Mouse (Mus musculus) hindbrain, embryonic 10.5 days (tissue): ENCODE data around the gene Abca12. TPM values are rescaled to one million over a fixed set of nuclear protein-coding genes. Genes with fewer than 3 reads are reported as not detected.
A peak's percentile ranks its signal among the peaks of the same experiment; 100 is the strongest.

ENCODE experiments used
- DNase-seq: peaks from one replicate; pipeline ENCODE4 v3.0.0-alpha.2; 2017; ENCODE audit warnings: low spot score
- H3K27ac ChIP-seq: fragments of 300-500 bp; sonication (generic); 2 replicates; pipeline ENCODE4 v1.5.1; 2016; ENCODE audit warnings: mild to moderate bottlenecking, moderate library complexity
- H3K27me3 ChIP-seq: fragments of 300-500 bp; sonication (generic); 2 replicates; pipeline ENCODE4 v1.6.1; 2016; ENCODE audit warnings: mild to moderate bottlenecking; ENCODE audit not compliant: poor library complexity, insufficient read depth, severe bottlenecking
- H3K36me3 ChIP-seq: fragments of 300-500 bp; sonication (generic); 2 replicates; pipeline ENCODE4 v1.6.1; 2016; ENCODE audit warnings: mild to moderate bottlenecking, moderate library complexity
- H3K4me1 ChIP-seq: fragments of 300-500 bp; sonication (generic); replicated peaks from 2 replicates; pipeline ENCODE4 v1.6.1; 2016; ENCODE audit warnings: mild to moderate bottlenecking
- H3K4me3 ChIP-seq: fragments of 300-500 bp; sonication (generic); 2 replicates; pipeline ENCODE4 v1.5.1; 2016; ENCODE audit warnings: mild to moderate bottlenecking, moderate library complexity
- H3K9me3 ChIP-seq: fragments of 300-500 bp; sonication (generic); 2 replicates; pipeline ENCODE4 v1.6.1; 2016; ENCODE audit warnings: mild to moderate bottlenecking, moderate library complexity
- WGBS: fragments of 180-500 bp; shearing (Covaris S2); methylation state at CpG from one replicate; pipeline ENCODE4 v1.1.7; 2016; 5-methylcytosine and 5-hydroxymethylcytosine counted together
- polyA plus RNA-seq: library from polyadenylated mRNA; unstranded; fragments of >200 nt; fragmentation: Nextera tagmentation; extraction: Ambion mirVana; gene quantifications from 2 replicates; pipeline ENCODE4 v1.2.1, GENCODE M21; 2016

The Abca12 gene
- polyA plus RNA-seq = 0.02 and 0.04 TPM in 2 replicates

DNA sequence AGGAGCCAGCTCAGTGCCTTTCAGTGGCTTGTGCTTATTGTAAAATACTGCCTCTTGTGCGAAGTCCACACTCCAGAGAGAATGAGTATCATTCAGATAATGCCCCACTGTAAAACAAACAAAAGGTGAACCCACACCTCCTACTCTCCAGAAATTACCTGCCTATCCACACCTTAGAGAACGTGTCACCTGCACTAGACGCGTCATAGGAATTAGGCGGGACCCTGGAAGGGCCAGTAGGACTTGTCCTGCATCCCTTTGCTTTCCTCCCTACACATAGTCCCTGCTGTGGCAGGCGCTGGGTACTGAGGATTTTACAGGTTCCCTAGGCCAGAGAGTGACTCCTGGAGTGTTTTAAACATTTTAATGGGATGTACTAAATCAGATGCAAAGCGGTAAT, at the start of gene Abca12:
Gene Abca12, minus strand, starts transcription at position 101 of the 400 bp plus-strand sequence.
- WGBS = 82% methylated on average over 7 of the region's 7 CpGs
- DNase-seq = no peak
- no peaks in the 10 kb centered on the region for H3K27me3 ChIP-seq
- H3K9me3 ChIP-seq = no peaks in the 10 kb centered on the region
- no peak within 1 kb of the TSS for H3K27ac ChIP-seq
- no peaks in the 10 kb centered on the region for H3K36me3 ChIP-seq
- no peaks in the 10 kb centered on the region for H3K4me1 ChIP-seq
- no peak within 1 kb of the TSS for H3K4me3 ChIP-seq

DNA sequence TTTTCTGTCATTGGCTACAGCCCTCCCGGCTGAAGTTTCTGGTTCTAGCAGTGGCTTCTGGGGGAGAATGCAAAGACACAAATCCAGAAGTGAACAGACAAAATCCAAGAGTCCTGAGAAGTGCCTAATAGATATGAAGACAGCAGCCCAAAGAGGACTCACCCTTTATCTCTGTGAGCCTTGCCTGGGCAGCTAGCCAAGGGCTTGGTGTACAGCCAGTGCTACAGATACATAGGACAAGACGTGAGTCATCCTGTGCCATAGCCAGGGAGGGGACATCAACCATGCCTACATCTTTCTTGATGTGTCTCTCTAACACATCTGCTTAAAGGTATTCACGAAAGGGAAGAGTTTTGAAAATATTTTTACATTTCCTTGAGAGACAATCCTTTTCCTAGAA, 43.3 kb upstream of the Abca12 start:
- H3K27ac ChIP-seq = no peak overlapping the region
- H3K36me3 ChIP-seq = no peaks in the 10 kb centered on the region
- no peaks in the 10 kb centered on the region for H3K4me1 ChIP-seq
- H3K27me3 ChIP-seq = no peaks in the 10 kb centered on the region
- H3K4me3 ChIP-seq = no peak overlapping the region
- H3K9me3 ChIP-seq = no peaks in the 10 kb centered on the region
- WGBS = 89% methylated on average over 3 of the region's 3 CpGs
- no peak for DNase-seq

DNA sequence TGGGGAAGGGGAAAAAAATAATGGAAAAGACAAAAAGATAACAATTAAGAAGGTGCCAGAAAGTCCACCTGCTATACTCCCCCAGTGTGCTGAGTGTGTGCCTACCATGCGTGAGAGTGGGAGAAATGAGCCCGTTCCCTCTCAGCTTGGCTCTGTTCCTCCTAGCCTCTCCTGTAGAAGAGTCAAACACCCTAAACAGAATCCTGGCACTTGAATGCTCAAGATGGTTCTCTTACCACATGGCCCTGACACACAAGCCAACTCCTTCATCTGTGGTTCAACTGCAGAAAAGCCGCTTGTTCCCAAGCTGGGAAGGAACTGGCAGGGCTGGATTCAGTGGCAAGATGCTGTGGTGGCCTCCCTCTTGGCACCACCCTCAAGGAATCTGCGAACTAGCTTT, 32.7 kb upstream of the Abca12 start:
- Histone ChIP-seq H3K4me1 (no peaks in the 10 kb centered on the region), H3K27me3 (no peaks in the 10 kb centered on the region), H3K27ac (no peak overlapping the region), H3K36me3 (no peaks in the 10 kb centered on the region), H3K9me3 (no peaks in the 10 kb centered on the region), H3K4me3 (no peak overlapping the region)
- DNase-seq = no peak
- WGBS = 86% methylated on average over 4 of the region's 4 CpGs

DNA sequence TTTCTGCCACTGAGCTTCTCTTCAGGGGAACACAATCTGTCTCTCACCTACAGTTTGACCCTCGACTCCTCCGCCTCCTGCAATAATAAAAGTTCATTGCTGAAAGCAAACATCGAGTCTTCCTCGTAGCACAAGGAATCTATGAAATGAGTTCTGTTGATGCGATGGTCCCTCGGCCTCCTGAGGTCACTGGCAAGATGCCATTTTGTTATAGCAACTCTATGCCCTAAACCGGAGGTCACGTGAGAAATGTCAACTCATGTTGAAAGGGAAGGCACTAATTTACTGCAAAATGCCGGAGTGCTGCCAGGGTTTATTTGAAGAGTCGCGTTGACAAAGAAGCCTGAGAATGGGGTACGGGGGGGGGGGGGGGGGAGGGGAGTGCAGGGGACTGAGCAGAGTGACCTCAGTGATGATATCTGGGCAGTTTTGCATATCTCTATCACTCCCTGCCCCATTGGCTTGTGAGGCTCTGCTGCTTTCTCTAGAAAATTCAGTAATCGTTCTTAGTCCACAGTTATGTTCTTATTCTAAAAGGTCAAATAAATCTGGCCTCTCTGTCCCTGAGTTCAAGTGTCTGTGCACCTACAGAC, 7.1 kb upstream of the Abca12 start:
- peak; percentile 7 for DNase-seq
- Histone ChIP-seq H3K36me3 (no peaks in the 10 kb centered on the region), H3K4me3 (no peak overlapping the region), H3K9me3 (no peaks in the 10 kb centered on the region), H3K4me1 (no peaks in the 10 kb centered on the region), H3K27me3 (no peaks in the 10 kb centered on the region), H3K27ac (no peak overlapping the region)
- 65% methylated on average over 13 of the region's 13 CpGs for WGBS

DNA sequence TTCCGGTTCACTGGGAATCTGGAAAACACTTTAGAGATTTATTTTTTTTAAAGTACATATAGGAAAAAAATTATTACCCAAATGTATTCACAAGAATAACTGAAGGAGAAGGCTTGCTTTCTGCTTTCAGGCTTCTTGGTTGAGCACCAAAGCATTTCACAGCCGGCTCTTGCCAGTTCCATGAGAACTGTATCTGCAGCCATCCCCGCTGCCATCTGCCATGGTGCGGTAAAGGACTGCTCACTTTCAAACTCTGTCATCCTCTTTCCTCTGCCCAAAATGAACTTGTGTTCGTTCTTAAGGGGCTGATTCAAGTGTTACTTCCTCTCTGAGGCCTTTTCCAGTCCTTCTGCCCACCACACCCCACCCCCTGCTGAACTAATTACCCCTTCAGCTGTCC, 3.8 kb upstream of the Abca12 start:
- H3K4me3 ChIP-seq = no peak overlapping the region
- H3K4me1 ChIP-seq = no peaks in the 10 kb centered on the region
- WGBS = 89% methylated on average over 5 of the region's 5 CpGs
- no peaks in the 10 kb centered on the region for H3K27me3 ChIP-seq
- no peak overlapping the region for H3K27ac ChIP-seq
- H3K36me3 ChIP-seq = no peaks in the 10 kb centered on the region
- no peaks in the 10 kb centered on the region for H3K9me3 ChIP-seq
- DNase-seq = no peak

DNA sequence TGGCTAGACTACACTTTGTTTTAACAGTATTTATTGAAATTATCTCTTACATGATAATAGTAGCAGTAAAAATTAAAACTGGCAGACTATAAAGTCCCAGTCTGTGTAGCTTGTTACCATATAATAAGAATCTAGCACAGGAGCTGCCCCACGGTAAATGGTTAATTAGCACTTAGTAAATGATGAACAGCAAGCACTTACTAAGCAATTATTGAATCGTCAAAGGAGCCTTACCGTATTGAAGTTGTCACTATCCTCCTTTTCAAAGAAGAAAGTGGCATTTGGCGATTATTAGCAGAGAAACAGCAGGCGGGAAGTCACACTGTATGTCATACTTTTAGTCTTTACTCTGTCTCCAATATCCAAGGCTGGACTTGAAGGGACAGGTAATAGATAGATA, 3.2 kb upstream of the Abca12 start:
- DNase-seq = no peak
- 90% methylated on average over 5 of the region's 5 CpGs for WGBS

DNA sequence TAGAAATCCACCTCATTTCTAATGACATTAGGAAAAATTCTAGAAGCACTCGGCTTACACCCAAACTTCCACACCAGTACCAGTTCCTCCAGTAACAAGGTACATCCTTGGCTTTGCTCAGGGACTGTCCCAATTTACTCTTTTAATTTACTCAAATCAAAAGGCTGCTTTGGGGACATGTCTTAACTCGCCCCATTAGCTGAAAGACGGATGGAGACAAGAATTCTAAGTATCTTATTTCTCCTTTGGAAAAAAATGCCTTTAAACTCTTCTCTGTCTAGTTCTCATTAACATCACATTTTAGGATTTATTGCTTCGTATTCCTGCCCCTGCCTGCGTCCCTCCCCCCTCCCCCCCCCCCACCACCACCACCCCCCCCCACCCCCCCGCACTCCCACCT, 626 bp downstream of the Abca12 start:
- H3K9me3 ChIP-seq = no peaks in the 10 kb centered on the region
- 75% methylated on average over 5 of the region's 6 CpGs for WGBS
- no peaks in the 10 kb centered on the region for H3K27me3 ChIP-seq
- H3K27ac ChIP-seq = no peak overlapping the region
- no peak overlapping the region for H3K4me3 ChIP-seq
- no peaks in the 10 kb centered on the region for H3K36me3 ChIP-seq
- H3K4me1 ChIP-seq = no peaks in the 10 kb centered on the region
- no peak for DNase-seq

More for the DNA sequence above, 3.2 kb upstream of the Abca12 start:
- H3K27ac ChIP-seq = no peak overlapping the region
- no peak overlapping the region for H3K4me3 ChIP-seq
- no peaks in the 10 kb centered on the region for H3K36me3 ChIP-seq
- H3K4me1 ChIP-seq = no peaks in the 10 kb centered on the region
- H3K9me3 ChIP-seq = no peaks in the 10 kb centered on the region
- H3K27me3 ChIP-seq = no peaks in the 10 kb centered on the region

DNA sequence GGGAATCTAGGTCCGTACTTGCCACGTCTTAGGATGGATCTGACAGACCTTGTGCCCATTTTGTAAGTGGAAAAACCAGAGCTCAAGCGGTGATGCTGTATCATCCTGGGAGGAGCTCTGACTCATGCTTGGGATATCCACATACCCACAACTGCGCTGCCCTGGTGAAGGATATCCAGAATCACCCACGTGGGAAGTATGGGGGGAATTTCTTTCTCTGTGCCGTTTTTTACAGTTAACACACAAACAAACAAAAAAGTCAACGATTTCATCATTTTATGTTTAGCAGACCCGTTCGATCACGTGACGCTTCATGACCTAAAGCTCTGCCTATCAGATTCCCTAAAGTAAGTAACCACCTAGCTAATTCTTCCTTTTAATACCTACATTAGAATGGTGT, 1.6 kb downstream of the Abca12 start:
- WGBS = 94% methylated on average over 11 of the region's 11 CpGs
- Histone ChIP-seq H3K9me3 (no peaks in the 10 kb centered on the region), H3K27ac (no peak overlapping the region)

DNA sequence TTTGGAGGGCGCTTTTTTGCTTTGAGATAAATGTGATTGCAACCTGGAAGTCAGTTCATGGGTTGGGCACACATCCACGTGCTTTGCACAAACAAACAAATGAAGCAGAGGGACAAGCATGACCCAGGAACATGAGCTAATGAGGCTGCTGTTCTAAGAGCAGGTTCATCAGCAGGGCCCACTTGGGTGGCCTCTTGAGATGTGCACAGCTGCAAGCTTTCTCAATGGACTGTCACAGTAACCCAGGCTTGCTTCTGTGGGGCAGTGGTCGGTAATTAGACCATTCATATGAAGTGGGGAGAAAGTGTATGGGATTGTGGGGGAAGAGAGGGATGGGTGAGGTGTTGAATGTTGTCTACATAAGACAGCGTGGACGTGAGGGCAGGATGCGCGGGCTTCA, 7.0 kb downstream of the Abca12 start:
- DNase-seq = no peak
- Histone ChIP-seq H3K36me3 (no peaks in the 10 kb centered on the region), H3K4me1 (peaks cover 5% of the 10 kb centered on the region), H3K9me3 (no peaks in the 10 kb centered on the region), H3K4me3 (no peak overlapping the region), H3K27me3 (no peaks in the 10 kb centered on the region), H3K27ac (no peak overlapping the region)
- WGBS = 81% methylated on average over 7 of the region's 7 CpGs

More for the DNA sequence above, 1.6 kb downstream of the Abca12 start:
- Histone ChIP-seq H3K36me3 (no peaks in the 10 kb centered on the region), H3K4me1 (no peaks in the 10 kb centered on the region), H3K4me3 (no peak overlapping the region), H3K27me3 (no peaks in the 10 kb centered on the region)
- DNase-seq = no peak

DNA sequence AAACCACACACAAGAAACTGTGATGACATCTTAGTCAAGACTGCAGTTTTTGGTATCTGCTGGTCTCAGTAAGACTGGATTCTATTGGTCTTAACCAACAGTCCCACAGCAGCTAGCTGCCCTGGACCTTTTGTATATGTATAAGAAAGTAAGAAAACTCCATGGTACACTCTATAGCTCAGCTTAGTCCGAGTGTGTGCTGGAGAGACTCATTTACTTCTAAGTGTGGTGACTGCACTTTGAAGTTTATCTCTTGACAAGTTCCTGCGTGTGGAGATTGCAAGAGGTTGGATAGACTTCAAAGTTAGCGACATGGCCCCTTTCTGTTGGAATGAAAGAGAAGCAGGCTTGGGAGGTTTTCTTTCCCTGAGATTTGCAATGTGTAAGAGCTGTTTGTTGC, 17.1 kb downstream of the Abca12 start:
- DNase-seq = no peak
- no peak overlapping the region for H3K27ac ChIP-seq
- H3K36me3 ChIP-seq = no peaks in the 10 kb centered on the region
- H3K27me3 ChIP-seq = no peaks in the 10 kb centered on the region
- no peak overlapping the region for H3K4me3 ChIP-seq
- 84% methylated on average over 3 of the region's 3 CpGs for WGBS
- no peaks in the 10 kb centered on the region for H3K9me3 ChIP-seq
- H3K4me1 ChIP-seq = no peaks in the 10 kb centered on the region

DNA sequence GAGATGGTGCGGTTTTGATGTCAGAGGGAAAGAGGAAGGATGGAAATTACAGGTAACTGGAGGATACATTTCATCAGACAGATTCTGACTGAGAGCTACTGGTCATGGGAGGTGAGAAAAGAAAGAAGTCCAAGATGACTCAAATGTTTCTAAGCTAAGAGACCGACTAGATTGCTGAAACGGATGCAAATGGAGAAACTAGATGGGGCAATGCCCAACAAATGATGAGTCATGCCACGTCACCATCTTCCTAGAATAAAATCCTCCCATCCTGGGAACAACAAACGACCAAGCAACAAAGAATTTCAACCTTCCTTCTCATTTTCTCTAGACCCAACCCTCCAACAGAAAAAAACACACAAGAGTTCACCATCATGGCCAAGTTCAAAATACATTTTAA, 18.6 kb downstream of the Abca12 start:
- Histone ChIP-seq H3K4me1 (no peaks in the 10 kb centered on the region), H3K27ac (no peak overlapping the region), H3K27me3 (no peaks in the 10 kb centered on the region), H3K36me3 (no peaks in the 10 kb centered on the region), H3K9me3 (no peaks in the 10 kb centered on the region), H3K4me3 (no peak overlapping the region)
- 89% methylated on average over 5 of the region's 5 CpGs for WGBS
- DNase-seq = no peak

DNA sequence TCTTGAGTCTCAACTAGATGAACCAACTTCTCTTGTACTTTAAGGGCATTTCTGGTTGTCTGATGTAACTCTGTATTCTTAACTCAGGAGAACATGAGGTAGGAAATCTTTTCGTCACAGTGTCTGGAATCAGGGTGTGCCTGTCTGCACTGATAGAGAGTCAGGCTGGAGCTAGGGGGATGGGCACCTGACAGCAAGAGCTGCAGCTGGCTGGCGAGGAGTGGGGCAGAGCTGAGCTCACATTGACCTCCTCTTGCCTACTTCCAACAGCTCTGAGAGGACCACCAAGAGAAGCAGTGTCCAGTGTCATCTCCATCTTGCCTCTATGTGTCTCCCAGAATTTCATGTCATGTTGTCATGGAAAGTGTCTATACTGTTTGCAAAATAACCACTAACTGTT, 20.5 kb downstream of the Abca12 start:
- Histone ChIP-seq H3K4me3 (no peak overlapping the region), H3K27me3 (no peaks in the 10 kb centered on the region), H3K9me3 (no peaks in the 10 kb centered on the region), H3K36me3 (no peaks in the 10 kb centered on the region), H3K4me1 (no peaks in the 10 kb centered on the region), H3K27ac (no peak overlapping the region)
- 73% methylated on average over 2 of the region's 2 CpGs for WGBS
- DNase-seq = no peak

DNA sequence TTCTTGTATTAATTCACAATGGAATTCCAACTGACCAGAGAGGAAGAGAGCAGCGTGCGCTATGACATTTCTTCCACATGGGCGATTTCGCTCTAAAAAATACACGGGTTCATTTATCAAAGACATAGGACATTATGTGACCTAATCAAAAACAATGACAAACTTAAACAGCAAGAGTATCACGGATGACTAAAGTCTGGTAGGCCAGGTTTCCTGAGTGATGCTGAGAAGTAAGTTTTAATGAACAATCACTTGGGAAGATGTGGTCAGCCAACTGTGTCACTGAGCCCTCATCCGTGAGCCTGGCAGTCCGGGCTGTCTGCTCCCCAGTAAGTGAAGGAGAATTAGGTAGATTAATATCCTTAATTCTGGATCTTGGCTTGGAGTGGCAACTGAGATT, 21.2 kb downstream of the Abca12 start:
- Histone ChIP-seq H3K27ac (no peak overlapping the region), H3K4me1 (no peaks in the 10 kb centered on the region), H3K9me3 (no peaks in the 10 kb centered on the region), H3K36me3 (no peaks in the 10 kb centered on the region), H3K4me3 (no peak overlapping the region), H3K27me3 (no peaks in the 10 kb centered on the region)
- WGBS = 78% methylated on average over 8 of the region's 8 CpGs
- no peak for DNase-seq

DNA sequence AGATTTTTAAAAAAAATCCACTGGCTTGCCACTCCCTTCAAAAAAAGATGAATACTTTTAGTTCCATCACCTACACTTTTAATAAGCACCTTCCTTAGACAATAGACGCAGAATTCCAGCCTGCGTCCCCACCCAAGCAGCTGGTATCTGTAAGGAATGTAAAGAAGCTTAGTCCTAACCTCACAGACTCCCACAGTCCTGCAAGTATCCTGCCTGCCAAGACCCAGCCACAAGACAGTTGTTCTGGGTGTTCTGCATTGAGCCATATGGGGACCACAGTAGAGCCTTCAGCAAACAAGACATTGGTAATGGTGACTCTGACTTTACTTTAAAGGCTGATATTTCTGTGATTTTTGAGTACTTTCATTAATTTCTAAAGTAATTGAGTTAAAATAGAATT, 22.2 kb downstream of the Abca12 start:
- WGBS = 86% methylated on average over 2 of the region's 2 CpGs
- Histone ChIP-seq H3K27me3 (no peaks in the 10 kb centered on the region), H3K4me1 (no peaks in the 10 kb centered on the region), H3K9me3 (no peaks in the 10 kb centered on the region), H3K27ac (no peak overlapping the region), H3K36me3 (no peaks in the 10 kb centered on the region), H3K4me3 (no peak overlapping the region)
- no peak for DNase-seq
